Mouse (Mus musculus) stomach, embryonic 14.5 days (tissue): Measurements from ENCODE around the gene Fndc3b. TPM values are rescaled to one million over a fixed set of nuclear protein-coding genes. Genes with fewer than 3 reads are reported as not detected.

ENCODE experiments used
- ATAC-seq: fragments of 200-750 bp; cut with Nextera tagmentation; 2 replicates; pipeline ENCODE4 v1.8.0; 2017; ENCODE audit warnings: low read depth, moderate TSS enrichment; ENCODE audit not compliant: insufficient number of reproducible peaks, insufficient read depth, low FRiP score
- H3K27ac ChIP-seq: fragments of 300-500 bp; sonication (generic); 2 replicates; pipeline ENCODE4 v1.5.1; 2014; ENCODE audit warnings: mild to moderate bottlenecking, low read length, moderate library complexity, mixed read lengths
- H3K27me3 ChIP-seq: fragments of 300-500 bp; sonication (generic); 2 replicates; pipeline ENCODE4 v1.6.1; 2014; ENCODE audit warnings: low read length, control low read depth, mixed read lengths; ENCODE audit not compliant: control insufficient read depth, insufficient read depth
- H3K36me3 ChIP-seq: fragments of 300-500 bp; sonication (generic); 2 replicates; pipeline ENCODE4 v1.6.1; 2014; ENCODE audit warnings: mild to moderate bottlenecking, control low read depth, low read length, moderate library complexity, mixed read lengths; ENCODE audit not compliant: control insufficient read depth, insufficient read depth
- H3K4me1 ChIP-seq: fragments of 300-500 bp; sonication (generic); 2 replicates; pipeline ENCODE4 v1.6.1; 2014; ENCODE audit warnings: low read length, control low read depth, mixed read lengths; ENCODE audit not compliant: control insufficient read depth, insufficient read depth
- H3K4me2 ChIP-seq: fragments of 300-500 bp; sonication (generic); replicated peaks from 2 replicates; pipeline ENCODE4 v1.6.1; 2014; ENCODE audit warnings: low read depth, low read length, control low read depth
- H3K4me3 ChIP-seq: fragments of 300-500 bp; sonication (generic); 2 replicates; pipeline ENCODE4 v1.5.1; 2014; ENCODE audit warnings: low read depth, low read length, control low read depth
- H3K9ac ChIP-seq: fragments of 300-500 bp; sonication (generic); replicated peaks from 2 replicates; pipeline ENCODE4 v1.6.1; 2014; ENCODE audit warnings: low read depth, mild to moderate bottlenecking, control low read depth, low read length, moderate library complexity, mixed read lengths
- H3K9me3 ChIP-seq: fragments of 300-500 bp; sonication (generic); 2 replicates; pipeline ENCODE4 v1.6.1; 2016; ENCODE audit warnings: low read depth, low read length, control low read depth; ENCODE audit not compliant: control insufficient read depth
- WGBS: fragments of 180-500 bp; shearing (Covaris S2); extraction: QIAGEN DNeasy Blood & Tissue Kit; methylation state at CpG from one replicate; pipeline ENCODE4 v1.1.7; 2014; 5-methylcytosine and 5-hydroxymethylcytosine counted together
- polyA plus RNA-seq: library from polyadenylated mRNA; unstranded; fragments of >200 nt; fragmentation: Nextera tagmentation; extraction: Ambion mirVana; gene quantifications from 2 replicates; pipeline ENCODE4 v1.2.1, GENCODE M21; 2014

Gene Fndc3b
- polyA plus RNA-seq, 1 experiment from 2014 or later = 33.3 TPM

DNA sequence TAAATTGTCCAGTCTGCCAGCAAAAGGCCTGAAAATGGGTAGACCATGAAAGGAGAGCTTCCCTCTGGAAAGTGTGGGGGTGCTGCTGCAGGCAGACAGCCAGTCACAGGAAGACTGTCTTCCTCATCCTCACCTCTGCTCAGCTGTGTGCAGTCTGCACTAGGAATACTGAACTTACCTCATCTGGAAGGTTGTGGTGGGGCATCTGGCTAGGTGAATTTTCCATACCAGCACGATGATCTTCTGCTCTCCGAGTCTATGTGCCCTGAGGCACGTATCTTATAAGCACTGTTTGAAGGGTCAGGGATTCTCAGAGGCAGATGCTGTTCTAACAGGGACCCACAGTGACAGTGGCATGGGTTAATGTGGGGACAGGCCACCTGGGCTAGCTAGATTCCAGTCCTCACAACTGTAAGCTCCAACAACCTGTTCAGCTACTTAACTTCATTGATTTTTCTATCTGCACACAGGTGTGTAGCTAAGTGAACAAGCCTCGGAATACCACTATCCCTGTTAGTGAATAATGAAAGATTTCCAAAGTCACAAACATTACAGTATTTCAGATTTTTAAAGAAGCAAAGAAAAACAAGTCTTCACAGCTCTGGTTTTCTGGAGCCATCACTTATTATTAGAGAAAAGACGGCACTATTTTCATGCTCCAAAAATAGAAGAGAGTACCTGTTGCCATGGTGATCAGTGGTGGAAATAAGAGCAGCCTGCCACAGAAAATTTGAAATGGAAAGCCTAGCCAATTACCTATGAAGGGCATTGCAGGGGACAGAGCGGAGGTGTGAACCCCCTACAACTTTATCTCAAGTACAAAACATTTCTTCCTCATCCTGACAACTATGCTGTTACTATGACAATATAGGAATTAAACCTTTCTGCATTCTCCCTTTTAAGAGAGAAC lies 128.9 kb downstream of the Fndc3b start:
- Histone ChIP-seq H3K36me3 (no peaks in the 10 kb centered on the region), H3K27ac (no peak overlapping the region), H3K4me3 (no peak overlapping the region), H3K9me3 (no peaks in the 10 kb centered on the region), H3K27me3 (no peaks in the 10 kb centered on the region), H3K4me1 (peaks cover 7% of the 10 kb centered on the region; the same call in 1 of the 2 replicates), H3K9ac (no peak overlapping the region), H3K4me2 (no peak overlapping the region)
- no peak for ATAC-seq
- WGBS = 66% methylated on average over 6 of the region's 6 CpGs

- Histone ChIP-seq H3K9ac (no peak overlapping the region), H3K36me3 (no peaks in the 10 kb centered on the region), H3K4me3 (no peak overlapping the region), H3K27me3 (no peaks in the 10 kb centered on the region), H3K4me1 (peaks cover 4% of the 10 kb centered on the region; the same call in 1 of the 2 replicates), H3K4me2 (no peak overlapping the region), H3K9me3 (no peaks in the 10 kb centered on the region), H3K27ac (no peak overlapping the region)
- 90% methylated on average over 8 of the region's 8 CpGs for WGBS
- ATAC-seq = no peak
Observed at GRCm38 (mm10) chr3:27580956-27581355, 130.2 kb downstream of the Fndc3b start.

DNA sequence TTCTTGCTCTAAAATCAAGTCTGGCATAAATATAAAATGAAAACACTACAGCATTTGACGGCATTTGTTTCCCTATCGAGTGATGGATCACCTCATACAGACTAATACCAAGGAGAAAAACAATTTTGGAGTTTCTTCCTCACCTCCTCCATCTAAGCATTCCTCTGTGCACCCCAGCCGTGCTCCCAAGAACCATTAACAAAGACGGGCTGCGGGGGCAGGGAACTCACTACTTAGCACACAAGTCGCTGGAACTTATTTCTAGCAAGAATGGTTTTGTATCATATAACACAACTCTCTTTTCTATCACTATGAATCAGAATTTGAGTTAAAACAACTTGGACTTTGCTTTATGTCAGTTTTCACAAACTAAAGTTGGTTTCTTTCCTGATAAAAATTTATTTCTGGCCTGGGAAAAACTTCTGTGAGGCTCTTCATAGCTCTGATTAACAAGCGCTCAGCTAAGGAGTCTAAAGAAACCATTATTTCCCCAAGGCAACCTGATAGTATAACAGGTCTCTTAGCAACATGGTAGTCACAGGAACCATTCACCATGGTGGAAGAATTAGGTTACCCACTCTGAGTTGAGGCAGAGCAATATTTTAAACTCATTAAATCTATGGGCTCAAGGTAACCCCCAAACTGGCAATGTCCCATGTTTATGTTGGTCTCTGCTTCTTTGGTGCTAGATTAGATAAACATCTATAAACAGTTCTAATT lies 131.1 kb downstream of the Fndc3b start:
- no peaks in the 10 kb centered on the region for H3K27me3 ChIP-seq
- H3K4me3 ChIP-seq = no peak overlapping the region
- no peak overlapping the region for H3K9ac ChIP-seq
- no peaks in the 10 kb centered on the region for H3K36me3 ChIP-seq
- 47% methylated on average over 7 of the region's 7 CpGs for WGBS
- H3K4me2 ChIP-seq = no peak overlapping the region
- no peak overlapping the region for H3K27ac ChIP-seq
- 0 out of 2 replicates have a peak, but pooled peaks cover 3% of the 10 kb centered on the region for H3K4me1 ChIP-seq
- no peaks in the 10 kb centered on the region for H3K9me3 ChIP-seq
- ATAC-seq = no peak

DNA sequence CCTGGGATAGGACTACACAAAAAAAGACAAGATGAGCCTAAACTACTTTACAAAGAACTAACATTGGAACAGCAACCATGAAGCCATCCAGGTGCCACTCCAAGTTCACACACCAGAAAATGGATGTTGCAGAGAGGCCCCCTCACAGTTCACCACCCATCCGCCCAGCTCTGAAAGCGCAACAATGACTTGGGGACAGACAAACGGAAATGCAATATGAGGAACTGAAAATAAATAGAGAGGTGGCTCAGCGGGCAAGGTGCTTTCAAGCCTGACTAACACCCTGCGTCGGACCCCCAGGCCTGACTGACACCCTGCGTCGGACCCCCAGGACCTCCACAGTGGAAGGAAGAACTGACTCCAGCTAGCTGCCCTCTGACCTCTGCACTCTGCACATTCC lies 131.9 kb downstream of the Fndc3b start:
- H3K4me2 ChIP-seq = no peak overlapping the region
- no peaks in the 10 kb centered on the region for H3K9me3 ChIP-seq
- WGBS = 68% methylated on average over 8 of the region's 8 CpGs
- no peak overlapping the region for H3K27ac ChIP-seq
- no peak overlapping the region for H3K4me3 ChIP-seq
- no peaks in the 10 kb centered on the region for H3K36me3 ChIP-seq
- 0 out of 2 replicates have a peak, but pooled peaks cover 8% of the 10 kb centered on the region for H3K4me1 ChIP-seq
- no peaks in the 10 kb centered on the region for H3K27me3 ChIP-seq
- H3K9ac ChIP-seq = no peak overlapping the region
- ATAC-seq = no peak

GRCm38 (mm10) chr3:27577349-27578025 lies 133.6 kb downstream of the Fndc3b start:
- no peak overlapping the region for H3K4me3 ChIP-seq

GRCm38 (mm10) chr3:27574241-27574640 lies 136.9 kb downstream of the Fndc3b start:
- Histone ChIP-seq H3K4me1 (peaks cover 20% of the 10 kb centered on the region), H3K4me3 (no peak overlapping the region), H3K27me3 (no peaks in the 10 kb centered on the region), H3K27ac (peak overlapping the region; percentile 67; the same call in 1 of the 2 replicates), H3K4me2 (no peak overlapping the region), H3K9me3 (no peaks in the 10 kb centered on the region), H3K9ac (no peak overlapping the region), H3K36me3 (no peaks in the 10 kb centered on the region)
- WGBS = 66% methylated on average over 9 of the region's 9 CpGs
- no peak for ATAC-seq

More at GRCm38 (mm10) chr3:27577349-27578025, 133.6 kb downstream of the Fndc3b start:
- no peaks in the 10 kb centered on the region for H3K27me3 ChIP-seq
- no peak overlapping the region for H3K27ac ChIP-seq
- WGBS = 84% methylated on average over 10 of the region's 10 CpGs
- no peaks in the 10 kb centered on the region for H3K9me3 ChIP-seq
- no peaks in the 10 kb centered on the region for H3K36me3 ChIP-seq
- peaks cover 23% of the 10 kb centered on the region for H3K4me1 ChIP-seq
- ATAC-seq = no peak
- H3K4me2 ChIP-seq = no peak overlapping the region
- no peak overlapping the region for H3K9ac ChIP-seq

DNA sequence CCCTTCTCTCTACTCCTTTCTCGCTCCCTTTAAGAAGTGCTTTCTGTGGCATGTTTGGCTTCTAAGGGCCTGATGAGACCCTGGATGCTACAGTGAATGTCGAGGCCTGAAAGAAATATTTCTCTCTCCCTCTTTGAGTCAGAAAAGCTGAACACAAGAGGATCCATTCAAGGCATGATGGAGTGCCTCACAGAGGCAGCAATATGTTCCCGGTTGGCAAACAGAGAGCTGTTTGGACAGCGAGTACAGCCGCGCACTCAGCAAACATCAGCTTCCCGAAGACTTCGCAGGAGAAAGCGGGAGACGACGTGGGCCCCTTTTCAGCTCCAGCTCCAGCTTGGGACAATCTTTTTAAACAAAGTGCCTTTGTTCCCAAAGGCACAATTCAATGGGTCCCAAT lies 137.6 kb downstream of the Fndc3b start:
- H3K27ac ChIP-seq = peak overlapping the region; percentile 67; the same call in 1 of the 2 replicates
- no peak overlapping the region for H3K4me2 ChIP-seq
- ATAC-seq = peak; percentile 65; the same call in 1 of the 2 replicates
- no peaks in the 10 kb centered on the region for H3K36me3 ChIP-seq
- peaks cover 20% of the 10 kb centered on the region for H3K4me1 ChIP-seq
- no peak overlapping the region for H3K4me3 ChIP-seq
- WGBS = 51% methylated on average over 11 of the region's 11 CpGs
- no peaks in the 10 kb centered on the region for H3K9me3 ChIP-seq
- H3K27me3 ChIP-seq = no peaks in the 10 kb centered on the region
- no peak overlapping the region for H3K9ac ChIP-seq

DNA sequence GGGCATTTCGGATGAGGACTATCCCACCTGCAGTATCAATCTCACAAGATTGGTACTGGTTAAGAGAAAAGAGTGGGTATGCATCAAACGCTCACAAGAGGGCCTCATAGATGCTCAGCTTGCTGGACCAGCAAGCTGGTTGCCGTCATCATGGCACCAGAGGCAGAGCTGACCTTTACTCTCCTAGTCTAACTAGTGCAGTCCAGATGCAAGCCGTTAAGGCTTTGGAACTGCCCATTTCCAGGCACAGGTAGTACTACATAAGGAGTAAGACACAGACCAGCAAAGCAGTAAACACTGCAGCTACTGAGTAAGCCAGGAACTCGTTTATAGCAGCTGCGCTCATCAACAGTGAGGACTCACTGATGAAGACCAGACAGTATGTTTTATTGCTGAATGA lies 138.8 kb downstream of the Fndc3b start:
- WGBS = 39% methylated on average over 6 of the region's 6 CpGs
- H3K9ac ChIP-seq = no peak overlapping the region
- no peak overlapping the region for H3K4me3 ChIP-seq
- no peak overlapping the region for H3K27ac ChIP-seq
- H3K4me2 ChIP-seq = no peak overlapping the region
- H3K27me3 ChIP-seq = no peaks in the 10 kb centered on the region
- H3K4me1 ChIP-seq = peaks cover 20% of the 10 kb centered on the region
- no peaks in the 10 kb centered on the region for H3K9me3 ChIP-seq
- 0 out of 2 replicates have a peak, but pooled peaks have one; percentile 37 for ATAC-seq
- no peaks in the 10 kb centered on the region for H3K36me3 ChIP-seq
